Mouse (Mus musculus) MN1 (cell line): Measurements from ENCODE around the gene Prc1.
A peak's percentile ranks its signal among the peaks of the same experiment; 100 is the strongest.
"Not testable (repeated sequence)": the region's sequence is repeated elsewhere in the genome, so short reads cannot be mapped to it uniquely, and the experiment has no call there.

Experiments
- DNase-seq: peaks from one replicate; pipeline ENCODE4 v3.0.0-alpha.2; 2016; ENCODE audit warnings: low spot score

The Prc1 gene

GRCm38 (mm10) chr7:80285725-80286124, 8.5 kb upstream of the Prc1 start:
- DNase-seq = no peak

- no peak for DNase-seq
Measured at GRCm38 (mm10) chr7:80287736-80288135, 6.5 kb upstream of the Prc1 start.

GRCm38 (mm10) chr7:80294764-80295648, 756 bp downstream of the Prc1 start:
- DNase-seq = peak; percentile 60

DNA sequence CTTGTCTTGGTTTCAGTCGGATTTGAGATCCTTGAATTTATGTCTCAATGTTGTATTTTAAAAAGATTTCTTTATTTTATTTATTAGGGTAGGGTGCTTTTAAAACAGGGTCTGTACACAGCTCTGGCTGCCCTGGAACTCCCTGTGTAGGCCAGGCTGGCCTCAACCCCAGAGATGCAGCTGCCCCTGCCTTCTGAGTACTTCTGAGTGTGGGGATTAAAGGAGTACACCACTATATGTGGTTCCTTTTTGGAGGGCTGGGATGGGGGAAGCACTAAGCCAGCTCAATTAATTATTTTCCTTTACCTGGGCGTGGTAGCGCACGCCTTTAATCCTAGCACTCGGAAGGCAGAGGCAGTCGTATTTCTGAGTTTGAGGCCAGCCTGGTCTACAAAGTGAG, 2.2 kb downstream of the Prc1 start:
- no peak for DNase-seq

DNA sequence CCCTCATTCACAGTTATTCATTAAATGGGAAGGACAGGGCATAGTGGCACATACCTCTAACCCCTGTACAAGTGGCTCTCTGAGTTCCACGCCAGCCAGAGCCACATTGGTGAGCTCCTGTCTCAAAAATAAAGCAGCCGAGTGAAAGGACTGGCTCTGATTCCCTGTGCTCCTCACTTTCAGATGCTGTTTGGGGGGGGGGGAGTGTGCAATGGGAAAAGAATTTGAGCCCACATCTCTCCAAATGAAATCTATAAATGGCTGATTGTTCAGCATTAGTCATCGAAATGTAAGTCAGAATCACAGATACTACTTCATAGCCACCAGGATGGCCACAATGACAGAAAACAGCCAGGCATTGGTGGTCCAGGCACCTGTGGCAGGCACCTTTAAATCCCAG, 2.8 kb downstream of the Prc1 start:
- DNase-seq = no peak

- no peak for DNase-seq
Measured at GRCm38 (mm10) chr7:80298754-80299153, 4.5 kb downstream of the Prc1 start.

DNA sequence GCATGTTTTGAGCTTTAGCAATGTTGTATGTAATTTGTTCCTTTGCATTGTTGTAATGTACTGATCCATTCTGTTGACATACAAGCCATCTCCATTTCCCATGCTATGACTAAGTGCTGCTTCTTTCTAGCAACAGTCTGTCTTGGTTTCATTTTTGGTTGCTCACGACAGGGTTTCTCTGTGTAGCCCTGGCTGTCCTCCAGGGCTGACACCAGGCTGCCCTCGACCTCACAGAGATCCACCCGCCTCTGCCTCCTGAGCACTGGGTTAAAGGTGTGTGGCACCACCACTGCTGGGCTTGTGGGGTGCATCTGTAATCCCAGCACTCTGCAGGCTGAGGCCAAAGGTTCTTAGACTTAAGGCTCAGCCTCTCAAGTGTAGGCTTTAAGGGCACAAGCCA, 5.3 kb downstream of the Prc1 start:
- DNase-seq = no peak

- peak; percentile 26 for DNase-seq
Measured at GRCm38 (mm10) chr7:80301522-80301921, 7.3 kb downstream of the Prc1 start.

DNA sequence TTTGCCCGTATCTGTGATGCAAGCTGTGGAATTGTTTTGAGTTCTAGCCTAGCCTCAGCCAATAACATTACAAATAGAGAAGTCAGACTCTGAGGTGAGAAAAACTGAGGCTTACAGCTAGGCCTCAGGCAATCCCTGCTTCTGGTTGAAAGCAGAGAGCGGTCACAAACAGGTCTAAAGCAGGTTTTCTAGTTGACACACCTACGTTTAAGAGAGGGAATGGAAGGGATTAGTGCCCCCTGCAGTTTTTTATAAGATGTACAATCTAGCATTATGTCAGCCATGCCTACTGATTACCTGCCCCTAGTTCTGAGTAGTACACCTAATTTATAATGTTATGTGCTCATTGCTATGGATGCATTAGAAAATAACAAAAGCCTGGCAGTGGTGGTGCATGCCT, 13.5 kb downstream of the Prc1 start:
- no peak for DNase-seq

DNA sequence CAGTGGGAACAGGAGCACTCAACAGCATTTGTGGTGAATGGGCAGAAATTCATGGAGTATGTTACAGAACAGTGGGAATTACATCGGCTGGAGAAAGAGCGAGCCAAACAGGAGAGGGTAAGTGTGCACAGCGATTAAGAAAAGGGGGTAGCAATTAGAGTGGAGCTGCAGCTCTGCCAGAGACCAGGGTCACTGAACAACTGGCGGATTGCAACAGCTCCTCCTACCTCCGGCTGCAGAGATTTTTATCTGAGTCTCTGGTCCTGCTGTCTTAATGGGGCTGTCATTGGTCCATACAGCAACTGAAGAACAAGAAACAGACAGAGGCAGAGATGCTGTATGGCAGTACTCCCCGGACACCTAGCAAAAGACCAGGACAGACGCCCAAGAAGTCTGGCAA, 16.5 kb downstream of the Prc1 start:
- DNase-seq = peak; percentile 78

GRCm38 (mm10) chr7:80315733-80316132, 21.5 kb downstream of the Prc1 start:
- DNase-seq = no peak

GRCm38 (mm10) chr7:80317439-80318115, 23.3 kb downstream of the Prc1 start:
- peak; percentile 75 for DNase-seq

DNA sequence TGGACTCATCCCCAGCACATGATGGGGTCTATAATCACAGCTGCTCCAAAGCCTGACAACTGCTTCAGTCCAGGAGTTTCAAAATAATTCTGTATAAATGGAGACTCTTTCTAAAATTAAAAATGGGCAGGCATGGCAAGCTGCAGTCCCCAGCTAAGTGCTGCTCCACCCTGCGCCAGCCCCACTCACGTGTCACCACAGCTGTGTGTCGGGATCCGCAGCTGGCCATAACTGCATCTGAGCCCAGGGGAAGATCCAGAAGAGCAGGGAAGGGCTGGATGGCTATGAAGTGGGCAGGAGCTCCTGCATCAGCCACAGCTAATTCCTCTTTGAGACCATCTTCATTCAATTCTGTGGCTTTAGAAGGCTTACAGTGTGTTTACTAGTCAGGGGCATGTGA, 24.4 kb downstream of the Prc1 start:
- DNase-seq = no peak

GRCm38 (mm10) chr7:80319846-80320496, 25.7 kb downstream of the Prc1 start:
- DNase-seq = no peak

GRCm38 (mm10) chr7:80323336-80323735, 29.1 kb downstream of the Prc1 start:
- no peak for DNase-seq

GRCm38 (mm10) chr7:80324043-80324815, 30.0 kb downstream of the Prc1 start, which contains the start of gene Rccd1:
Gene Rccd1 (minus strand): TSS chr7:80324454.
- DNase-seq = peak; percentile 95

- DNase-seq = not testable (repeated sequence)
Measured at GRCm38 (mm10) chr7:80324816-80325119, 30.5 kb downstream of the Prc1 start.

DNA sequence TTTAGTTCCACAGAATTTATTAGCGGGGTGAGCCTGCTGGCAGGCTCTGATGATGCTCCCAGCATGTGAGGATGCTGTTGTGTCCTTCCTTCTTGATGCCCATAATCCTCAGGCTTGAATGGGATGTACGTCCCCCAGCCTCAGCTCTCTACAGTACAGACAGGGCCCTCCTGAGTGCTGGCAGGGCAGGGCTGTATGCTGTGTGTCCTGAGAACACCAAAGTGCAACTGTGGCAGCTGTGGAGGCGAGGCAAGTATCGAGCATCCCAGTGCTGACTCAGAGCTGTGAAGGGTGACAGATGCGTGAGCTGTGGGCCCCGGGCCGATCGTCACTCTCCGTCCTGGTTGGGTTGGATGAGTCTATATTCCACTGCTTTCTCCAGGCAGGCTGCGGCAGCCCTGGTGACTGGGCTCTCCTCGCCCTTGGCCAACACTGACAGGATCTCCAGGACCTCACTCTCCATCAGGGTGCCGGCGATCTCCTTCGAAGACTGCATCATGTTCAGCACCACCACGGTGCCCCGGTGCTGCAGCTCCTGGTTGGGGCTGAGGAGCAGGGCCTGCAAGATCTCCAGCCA, 31.1 kb downstream of the Prc1 start:
- peak; percentile 43 for DNase-seq

DNA sequence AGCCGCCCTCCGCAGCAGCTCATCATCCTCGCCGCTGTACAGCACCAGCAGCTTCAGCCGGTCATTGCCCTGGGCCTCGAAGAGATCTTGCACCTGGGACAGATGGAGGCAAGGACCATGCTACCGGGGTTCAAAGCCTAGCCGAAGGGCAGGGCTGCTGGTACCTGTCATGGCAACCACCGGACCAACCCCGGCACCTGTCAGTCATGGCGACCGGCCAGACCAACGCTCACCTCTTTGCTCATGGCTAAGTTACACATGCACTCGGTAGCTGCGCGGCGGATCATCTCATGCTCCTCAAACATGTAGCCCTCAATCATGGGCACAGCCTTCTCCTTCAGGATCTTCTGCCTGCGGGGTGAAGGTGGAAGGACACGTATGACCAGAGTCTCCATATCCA, 31.8 kb downstream of the Prc1 start:
- no peak for DNase-seq

DNA sequence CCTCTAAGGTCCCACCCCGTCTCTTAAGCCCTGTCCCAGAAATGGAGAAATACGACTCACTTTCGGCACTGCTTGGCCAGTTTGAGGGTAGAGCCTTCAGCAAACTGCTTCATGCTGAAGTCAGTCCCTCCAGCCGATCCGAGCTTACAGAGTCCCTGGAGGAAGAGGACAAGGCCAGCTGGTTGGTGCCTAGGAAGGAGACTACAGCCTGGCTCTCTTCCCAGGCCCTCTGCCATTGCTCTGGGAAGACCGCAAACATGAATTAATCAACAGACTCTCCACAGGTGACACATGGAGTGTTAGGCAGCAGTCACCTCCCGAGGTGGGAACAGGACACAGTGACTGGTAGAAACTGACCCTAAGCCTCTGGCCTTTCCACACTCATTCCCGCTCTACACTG, 36.0 kb downstream of the Prc1 start:
- DNase-seq = no peak

DNA sequence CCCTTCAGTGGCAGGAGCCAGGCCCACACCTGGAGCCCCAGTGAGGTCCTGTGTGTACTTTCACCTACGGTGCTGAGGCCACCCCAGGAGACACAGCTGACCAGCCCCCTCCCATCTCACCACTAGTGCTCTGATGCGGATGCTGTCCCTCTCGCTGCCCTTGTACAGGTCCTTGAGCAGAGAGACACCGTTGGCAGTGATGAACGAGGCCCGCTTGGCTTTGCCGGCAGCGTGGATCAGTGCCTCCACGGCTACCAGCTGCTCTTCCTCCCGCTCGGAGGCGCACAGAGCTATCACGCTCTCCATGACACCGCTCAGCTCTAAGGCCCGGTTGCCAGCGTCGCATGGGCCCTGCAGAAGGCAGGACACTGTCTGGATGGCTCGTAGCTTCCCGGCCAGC, 37.2 kb downstream of the Prc1 start:
- no peak for DNase-seq

DNA sequence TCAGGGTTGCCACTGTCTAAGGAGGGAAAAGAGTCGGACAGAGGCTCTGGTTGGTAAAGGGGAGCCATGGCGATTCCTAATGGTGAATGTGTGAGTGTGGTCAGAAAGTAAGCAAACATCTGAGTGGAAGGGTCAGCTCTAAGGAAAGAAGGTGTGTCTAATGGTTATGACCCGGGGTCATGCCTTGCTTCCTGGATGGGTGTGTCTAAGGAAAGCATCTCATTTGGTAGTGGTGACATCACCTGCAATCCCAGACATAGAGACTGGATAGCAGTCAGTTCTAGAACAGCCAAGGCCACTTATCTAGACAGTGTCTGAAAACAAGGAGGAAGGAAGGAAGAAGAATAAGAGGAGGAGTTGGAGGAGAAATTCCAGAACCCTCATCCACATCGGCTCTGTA, 40.6 kb downstream of the Prc1 start:
- DNase-seq = no peak
